Mouse (Mus musculus) forebrain, embryonic 10.5 days (tissue): ENCODE measurements around the gene Spint5. TPM values are rescaled to one million over a fixed set of nuclear protein-coding genes. Genes with fewer than 3 reads are reported as not detected.
"Not testable (repeated sequence)": the region's sequence is repeated elsewhere in the genome, so short reads cannot be mapped to it uniquely, and the experiment has no call there.

Experiments used
- DNase-seq: peaks from one replicate; pipeline ENCODE4 v3.0.0-alpha.2; 2017; ENCODE audit warnings: low spot score; ENCODE audit errors: extremely low spot score
- H3K27ac ChIP-seq: fragments of 300-500 bp; sonication (generic); 2 replicates; pipeline ENCODE4 v1.5.1; 2016; ENCODE audit warnings: mild to moderate bottlenecking
- H3K27me3 ChIP-seq: fragments of 300-500 bp; sonication (generic); 2 replicates; pipeline ENCODE4 v1.6.1; 2016; ENCODE audit warnings: mild to moderate bottlenecking; ENCODE audit not compliant: poor library complexity, severe bottlenecking
- H3K36me3 ChIP-seq: fragments of 300-500 bp; sonication (generic); replicated peaks from 2 replicates; pipeline ENCODE4 v1.6.1; 2016; ENCODE audit warnings: mild to moderate bottlenecking, moderate library complexity
- H3K4me1 ChIP-seq: fragments of 300-500 bp; sonication (generic); 2 replicates; pipeline ENCODE4 v1.6.1; 2016
- H3K4me3 ChIP-seq: fragments of 300-500 bp; sonication (generic); 2 replicates; pipeline ENCODE4 v1.5.1; 2016; ENCODE audit warnings: mild to moderate bottlenecking, moderate library complexity
- H3K9me3 ChIP-seq: fragments of 300-500 bp; sonication (generic); 2 replicates; pipeline ENCODE4 v1.6.1; 2016; ENCODE audit warnings: mild to moderate bottlenecking, moderate library complexity
- WGBS: fragments of 180-500 bp; shearing (Covaris S2); methylation state at CpG from one replicate; pipeline ENCODE4 v1.1.7; 2016; 5-methylcytosine and 5-hydroxymethylcytosine counted together
- polyA plus RNA-seq: library from polyadenylated mRNA; unstranded; fragments of >200 nt; fragmentation: Nextera tagmentation; extraction: Ambion mirVana; gene quantifications from 2 replicates; pipeline ENCODE4 v1.2.1, GENCODE M21; 2016

Gene Spint5
- polyA plus RNA-seq, 1 experiment from 2014 or later: not detected

GRCm38 (mm10) chr2:164705328-164705727, 9.8 kb upstream of the Spint5 start:
- WGBS: 91% methylated on average over 6 of the region's 6 CpGs
- Histone ChIP-seq H3K9me3 (no peaks in the 10 kb centered on the region), H3K27me3 (no peaks in the 10 kb centered on the region), H3K36me3 (no peaks in the 10 kb centered on the region), H3K4me1 (no peaks in the 10 kb centered on the region), H3K27ac (no peak overlapping the region), H3K4me3 (no peak overlapping the region)
- no peak for DNase-seq

DNA sequence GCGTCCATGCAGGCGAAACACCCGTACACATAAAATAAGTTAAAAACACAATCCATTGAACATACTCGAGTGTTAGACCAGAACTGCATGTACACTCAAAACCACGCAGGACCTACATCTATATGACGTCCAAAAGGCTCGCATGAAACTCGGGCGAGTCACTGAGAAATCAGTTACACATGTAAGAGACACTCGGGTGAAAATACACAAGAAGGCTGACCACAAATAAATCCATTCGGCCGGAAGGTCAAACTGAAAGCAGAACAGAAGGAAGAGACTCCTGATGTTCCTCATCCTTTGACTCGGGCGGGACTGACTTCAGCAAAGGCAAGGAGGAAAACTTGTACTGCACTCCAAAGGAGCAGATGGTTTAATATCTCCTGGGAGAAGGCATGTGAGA, 9.1 kb upstream of the Spint5 start:
- no peaks in the 10 kb centered on the region for H3K9me3 ChIP-seq
- H3K27me3 ChIP-seq: no peaks in the 10 kb centered on the region
- DNase-seq: no peak
- H3K36me3 ChIP-seq: no peaks in the 10 kb centered on the region
- H3K4me1 ChIP-seq: no peaks in the 10 kb centered on the region
- H3K27ac ChIP-seq: no peak overlapping the region
- 92% methylated on average over 14 of the region's 14 CpGs for WGBS
- H3K4me3 ChIP-seq: no peak overlapping the region

GRCm38 (mm10) chr2:164716194-164716786, 1.2 kb downstream of the Spint5 start:
- 92% methylated on average over 23 of the region's 23 CpGs for WGBS
- H3K9me3 ChIP-seq, H3K4me3 ChIP-seq, H3K27ac ChIP-seq, H3K36me3 ChIP-seq, H3K27me3 ChIP-seq, DNase-seq, H3K4me1 ChIP-seq: not testable (repeated sequence)

GRCm38 (mm10) chr2:164723276-164723675, 8.2 kb downstream of the Spint5 start:
- no peak overlapping the region for H3K4me3 ChIP-seq
- H3K36me3 ChIP-seq: no peaks in the 10 kb centered on the region
- H3K27me3 ChIP-seq: no peaks in the 10 kb centered on the region
- no peak overlapping the region for H3K27ac ChIP-seq
- 70% methylated on average over 4 of the region's 4 CpGs for WGBS
- H3K4me1 ChIP-seq: no peaks in the 10 kb centered on the region
- no peaks in the 10 kb centered on the region for H3K9me3 ChIP-seq
- no peak for DNase-seq

DNA sequence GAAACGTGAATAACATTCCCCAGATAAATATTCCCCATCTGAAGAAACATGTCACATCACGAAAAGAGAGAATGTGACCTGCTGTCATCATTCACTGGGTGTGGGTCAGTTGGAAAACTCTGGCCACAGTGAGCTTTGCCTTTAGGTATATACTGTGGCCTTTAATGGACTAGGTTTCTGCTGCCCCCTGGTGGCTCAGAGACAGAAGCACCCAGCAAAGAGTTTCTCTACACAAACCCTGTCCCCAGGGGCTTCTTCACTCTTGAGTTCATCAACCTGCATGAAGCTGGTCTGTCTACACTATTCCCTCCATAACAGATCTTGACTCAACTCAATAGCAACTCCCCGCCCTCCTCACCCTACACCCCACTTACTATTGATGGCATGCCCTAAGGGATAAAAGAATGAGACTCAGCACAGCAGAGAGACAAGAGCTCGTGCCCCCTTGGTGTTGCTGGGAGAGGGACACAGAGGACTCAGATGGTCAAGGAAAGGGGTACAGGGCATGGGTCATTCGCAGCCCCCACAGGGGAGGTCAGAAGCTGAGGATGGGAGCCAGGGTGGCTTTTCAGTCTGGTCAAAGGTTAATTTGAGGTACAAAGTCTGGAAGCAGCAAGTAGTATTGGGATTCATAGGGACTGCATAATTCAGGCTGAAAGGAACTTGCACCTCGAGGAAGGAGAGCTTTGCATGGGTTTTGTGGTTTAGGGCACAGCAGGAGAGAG, 11.0 kb downstream of the Spint5 start:
- no peaks in the 10 kb centered on the region for H3K36me3 ChIP-seq
- no peak overlapping the region for H3K27ac ChIP-seq
- H3K9me3 ChIP-seq: no peaks in the 10 kb centered on the region
- 27% methylated on average over 6 of the region's 6 CpGs for WGBS
- no peaks in the 10 kb centered on the region for H3K4me1 ChIP-seq
- DNase-seq: peak; percentile 56
- H3K27me3 ChIP-seq: no peaks in the 10 kb centered on the region
- H3K4me3 ChIP-seq: no peak overlapping the region

GRCm38 (mm10) chr2:164731719-164732118, 16.6 kb downstream of the Spint5 start:
- DNase-seq: no peak
- Histone ChIP-seq H3K4me3 (no peak overlapping the region), H3K27ac (no peak overlapping the region), H3K36me3 (no peaks in the 10 kb centered on the region), H3K27me3 (no peaks in the 10 kb centered on the region; the same call in 1 of the 2 replicates), H3K4me1 (0 out of 2 replicates have a peak, but pooled peaks cover 3% of the 10 kb centered on the region), H3K9me3 (no peaks in the 10 kb centered on the region)
- WGBS: 82% methylated on average over 5 of the region's 5 CpGs

DNA sequence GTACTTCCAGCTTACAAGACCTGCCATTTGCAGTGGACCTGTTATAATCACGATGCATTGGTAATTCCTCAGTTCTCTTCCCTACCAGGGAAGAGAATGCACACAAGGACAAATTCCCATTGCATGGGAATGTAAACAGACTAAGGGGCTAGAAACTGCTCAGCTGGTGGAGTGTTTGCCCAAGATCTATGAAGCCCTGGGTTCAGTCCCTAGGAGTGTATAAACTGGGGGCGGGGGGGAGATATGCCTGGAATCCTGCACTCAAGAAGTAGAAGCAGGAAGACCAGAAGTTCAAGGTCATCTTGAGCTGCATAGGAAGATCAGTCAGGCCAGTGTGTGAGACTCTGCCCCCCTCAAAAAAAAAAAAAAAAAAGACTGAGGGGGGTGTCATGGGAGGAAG, 18.2 kb downstream of the Spint5 start:
- no peaks in the 10 kb centered on the region for H3K9me3 ChIP-seq
- H3K4me1 ChIP-seq: 0 out of 2 replicates have a peak, but pooled peaks cover 3% of the 10 kb centered on the region
- 89% methylated on average over 2 of the region's 2 CpGs for WGBS
- no peak overlapping the region for H3K27ac ChIP-seq
- H3K27me3 ChIP-seq: no peaks in the 10 kb centered on the region; the same call in 1 of the 2 replicates
- no peaks in the 10 kb centered on the region for H3K36me3 ChIP-seq
- DNase-seq: no peak
- no peak overlapping the region for H3K4me3 ChIP-seq

GRCm38 (mm10) chr2:164734839-164735238, 19.7 kb downstream of the Spint5 start:
- H3K4me1 ChIP-seq: 0 out of 2 replicates have a peak, but pooled peaks cover 3% of the 10 kb centered on the region
- no peaks in the 10 kb centered on the region; the same call in 1 of the 2 replicates for H3K27me3 ChIP-seq
- DNase-seq: no peak
- no peak overlapping the region for H3K27ac ChIP-seq
- no peaks in the 10 kb centered on the region for H3K36me3 ChIP-seq
- H3K4me3 ChIP-seq: no peak overlapping the region
- 89% methylated on average over 5 of the region's 5 CpGs for WGBS
- no peaks in the 10 kb centered on the region for H3K9me3 ChIP-seq

GRCm38 (mm10) chr2:164735446-164735845, 20.3 kb downstream of the Spint5 start:
- WGBS: 93% methylated on average over 5 of the region's 5 CpGs

GRCm38 (mm10) chr2:164737377-164738090, 22.4 kb downstream of the Spint5 start:
- H3K9me3 ChIP-seq: no peaks in the 10 kb centered on the region
- DNase-seq: no peak
- H3K4me3 ChIP-seq: no peak overlapping the region
- WGBS: 73% methylated on average over 3 of the region's 3 CpGs
- no peak overlapping the region for H3K27ac ChIP-seq
- no peaks in the 10 kb centered on the region; the same call in 1 of the 2 replicates for H3K27me3 ChIP-seq
- 0 out of 2 replicates have a peak, but pooled peaks cover 7% of the 10 kb centered on the region for H3K4me1 ChIP-seq
- H3K36me3 ChIP-seq: no peaks in the 10 kb centered on the region

More at GRCm38 (mm10) chr2:164735446-164735845, 20.3 kb downstream of the Spint5 start:
- Histone ChIP-seq H3K4me1 (0 out of 2 replicates have a peak, but pooled peaks cover 7% of the 10 kb centered on the region), H3K4me3 (no peak overlapping the region), H3K27ac (no peak overlapping the region), H3K27me3 (no peaks in the 10 kb centered on the region; the same call in 1 of the 2 replicates), H3K36me3 (no peaks in the 10 kb centered on the region), H3K9me3 (no peaks in the 10 kb centered on the region)
- DNase-seq: no peak

DNA sequence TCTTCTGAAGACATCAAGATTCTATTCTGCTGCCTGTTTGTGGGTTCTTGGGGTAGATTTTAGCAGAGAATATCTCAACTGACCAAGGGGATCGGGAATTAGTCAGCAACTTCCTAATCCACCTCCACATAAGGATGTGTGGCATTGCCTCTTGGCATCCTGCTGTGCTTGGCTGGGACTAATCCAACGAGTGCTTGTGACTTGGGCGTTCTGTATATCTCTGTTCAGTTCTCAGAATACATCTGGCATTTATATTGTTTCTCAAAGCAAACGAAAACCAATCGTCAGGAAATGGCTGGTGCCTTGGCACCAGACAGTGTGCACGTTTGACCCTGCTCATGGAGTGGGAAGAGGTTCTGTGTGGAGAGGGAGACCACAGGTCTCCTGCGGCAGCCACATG, 24.8 kb downstream of the Spint5 start:
- Histone ChIP-seq H3K27me3 (no peaks in the 10 kb centered on the region), H3K4me1 (peaks cover 5% of the 10 kb centered on the region), H3K4me3 (no peak overlapping the region), H3K27ac (no peak overlapping the region), H3K9me3 (no peaks in the 10 kb centered on the region), H3K36me3 (no peaks in the 10 kb centered on the region)
- DNase-seq: no peak
- 65% methylated on average over 7 of the region's 7 CpGs for WGBS

DNA sequence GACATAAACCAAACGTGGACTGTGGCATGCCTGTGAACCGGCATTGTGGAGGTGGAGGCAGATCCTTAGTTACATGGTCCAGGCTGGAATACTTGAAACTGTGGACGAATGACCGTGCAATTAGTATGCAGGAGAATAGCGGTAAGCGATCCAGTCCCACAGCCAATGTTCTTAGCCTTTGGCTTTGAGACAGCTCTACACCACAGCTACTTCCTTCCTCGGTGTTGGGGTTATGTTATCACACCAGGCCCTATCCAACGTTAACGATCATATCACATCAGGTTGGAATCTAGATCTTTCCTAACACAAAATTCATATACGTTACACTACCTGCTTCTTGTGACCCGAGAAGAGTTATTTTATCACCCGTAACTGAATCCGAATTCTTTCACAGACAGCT, 29.9 kb downstream of the Spint5 start:
- Histone ChIP-seq H3K4me3 (peak overlapping the region; percentile 93), H3K27ac (no peak overlapping the region)
- 81% methylated on average over 13 of the region's 13 CpGs for WGBS

More for the DNA sequence above, 29.9 kb downstream of the Spint5 start:
- Histone ChIP-seq H3K4me1 (peaks cover 28% of the 10 kb centered on the region), H3K27me3 (no peaks in the 10 kb centered on the region), H3K9me3 (no peaks in the 10 kb centered on the region), H3K36me3 (peaks cover 28% of the 10 kb centered on the region)
- no peak for DNase-seq
